Mouse (Mus musculus) mesoderm, embryonic 11.5 days (tissue): ENCODE data around the gene Col7a1.

Experiments used
- DNase-seq: peaks from one replicate; pipeline ENCODE4 v3.0.0-alpha.2; 2012; ENCODE audit warnings: low read depth, low spot score

Gene Col7a1

DNA sequence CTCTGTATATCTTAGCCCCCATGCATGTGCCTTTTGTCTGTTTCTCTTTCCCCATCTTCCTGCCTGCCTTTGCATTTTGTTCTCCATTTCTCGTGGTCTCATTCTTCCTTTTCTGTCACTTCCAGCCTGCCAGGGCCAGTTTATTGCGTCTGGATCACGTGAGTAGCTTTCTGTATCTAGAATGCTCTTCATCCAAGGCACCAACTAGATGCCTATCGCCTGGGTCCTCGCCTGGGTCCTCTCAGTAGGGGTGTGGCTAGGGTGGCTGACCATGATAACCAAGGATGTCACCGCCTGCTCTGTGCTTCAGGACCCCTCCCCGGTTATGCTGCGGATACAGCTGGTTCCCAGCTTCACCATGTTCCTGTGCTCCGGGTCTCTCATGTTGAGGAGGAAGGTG lies 29.8 kb downstream of the Col7a1 start:
- DNase-seq, result no peak

DNA sequence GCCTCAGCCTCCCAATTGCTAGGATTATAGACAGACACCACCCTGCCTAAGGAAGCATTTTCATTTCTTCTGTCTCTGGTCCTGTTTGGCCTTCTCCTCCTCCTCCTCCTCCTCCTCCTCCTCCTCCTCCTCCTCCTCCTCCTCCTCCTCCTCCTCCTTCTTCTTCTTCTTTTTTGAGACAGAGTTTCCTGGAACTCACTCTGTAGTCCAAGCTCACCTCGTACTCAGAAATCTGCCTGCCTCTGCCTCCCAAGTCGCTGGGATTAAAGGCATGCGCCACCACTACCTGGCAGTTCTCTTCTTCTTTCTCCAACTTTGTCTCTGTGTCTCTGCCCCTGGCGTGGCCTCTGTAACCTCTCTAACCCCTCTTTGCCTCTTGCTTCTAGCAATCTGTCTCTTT lies 32.3 kb downstream of the Col7a1 start, which contains the start of gene Ucn2:
Gene Ucn2 (plus strand): TSS at position 301 of the 400 bp plus-strand sequence.
- DNase-seq, result no peak

DNA sequence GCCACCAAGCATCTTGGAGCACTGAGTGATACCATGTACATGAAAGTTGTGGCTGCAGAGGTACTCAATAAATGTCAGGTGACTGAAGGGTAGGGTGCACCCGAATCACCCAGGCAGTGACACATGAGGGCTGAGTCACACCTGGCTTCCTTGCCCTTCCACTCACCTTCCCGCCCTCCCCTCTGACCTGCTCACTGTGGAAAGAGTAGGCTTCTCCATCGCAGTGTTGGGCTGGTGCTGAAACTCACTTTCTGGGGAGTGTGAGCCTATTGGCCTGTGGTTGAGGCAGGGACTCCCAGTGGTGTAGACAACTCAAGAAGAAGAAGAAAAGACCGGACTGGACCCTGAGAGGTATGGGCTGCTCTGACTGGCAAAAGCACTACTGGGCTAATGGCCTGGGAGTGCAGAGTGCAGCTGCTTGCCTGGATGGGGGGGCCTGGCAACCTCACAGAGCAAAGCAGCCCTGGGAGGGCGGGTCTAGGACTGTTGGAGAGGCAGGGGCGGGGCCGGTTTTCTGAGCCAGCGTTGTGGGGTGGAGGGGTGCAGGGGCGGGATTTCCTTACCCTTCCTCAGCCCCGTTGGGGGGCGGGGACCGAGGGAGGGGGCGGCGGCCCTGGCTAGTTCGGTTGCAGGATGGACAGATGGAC lies 34.4 kb downstream of the Col7a1 start:
- DNase-seq, result no peak

DNA sequence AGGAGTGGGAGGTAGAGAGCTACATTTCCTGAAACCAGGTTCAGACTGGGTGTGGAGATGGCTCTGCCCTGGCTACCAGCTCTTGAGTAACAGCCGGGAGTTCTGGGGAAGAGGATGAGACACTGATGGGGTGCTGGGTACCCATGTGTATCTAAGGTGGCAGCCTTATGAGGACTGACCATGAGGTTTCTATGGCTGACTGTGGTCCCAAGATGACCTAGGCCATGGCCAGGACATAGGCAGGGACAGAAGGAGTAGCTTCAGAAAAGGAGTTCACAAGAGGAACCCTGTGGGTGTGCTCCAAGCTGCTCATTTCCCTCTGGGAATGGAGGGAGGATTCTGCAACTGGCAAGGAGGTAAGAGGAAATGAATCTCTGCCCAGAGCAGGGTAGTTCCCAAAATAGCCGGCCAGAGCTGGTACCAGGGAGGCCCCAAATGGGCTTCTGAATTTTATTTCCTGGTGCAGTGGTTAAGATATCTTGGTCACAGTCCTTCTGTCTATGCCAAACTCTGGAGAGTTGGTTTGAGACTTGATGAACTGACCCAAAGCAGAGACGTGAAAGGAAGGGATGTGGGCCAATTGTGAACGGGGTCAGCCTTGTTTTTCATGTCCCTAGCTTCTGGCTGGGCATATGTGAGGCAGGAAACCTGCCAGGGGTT lies 36.5 kb downstream of the Col7a1 start:
- no peak for DNase-seq

DNA sequence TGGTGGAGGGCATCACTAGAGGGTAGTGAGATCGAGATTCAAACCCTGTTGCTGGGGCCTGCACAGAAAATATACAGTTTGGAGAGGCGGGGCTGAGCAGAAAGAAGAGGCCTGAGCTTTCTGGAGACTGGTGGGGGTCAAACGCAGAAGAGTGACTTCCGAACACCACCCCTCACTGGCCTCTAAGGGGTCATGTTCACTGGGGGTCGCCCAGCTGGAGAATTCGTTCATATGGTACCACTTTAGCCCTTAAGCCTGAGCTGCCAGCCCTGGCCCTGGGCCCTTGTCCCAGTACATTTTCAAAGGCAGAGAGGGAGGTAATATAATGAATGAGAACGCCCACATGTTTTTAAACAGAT lies 37.1 kb downstream of the Col7a1 start:
- DNase-seq, result no peak

DNA sequence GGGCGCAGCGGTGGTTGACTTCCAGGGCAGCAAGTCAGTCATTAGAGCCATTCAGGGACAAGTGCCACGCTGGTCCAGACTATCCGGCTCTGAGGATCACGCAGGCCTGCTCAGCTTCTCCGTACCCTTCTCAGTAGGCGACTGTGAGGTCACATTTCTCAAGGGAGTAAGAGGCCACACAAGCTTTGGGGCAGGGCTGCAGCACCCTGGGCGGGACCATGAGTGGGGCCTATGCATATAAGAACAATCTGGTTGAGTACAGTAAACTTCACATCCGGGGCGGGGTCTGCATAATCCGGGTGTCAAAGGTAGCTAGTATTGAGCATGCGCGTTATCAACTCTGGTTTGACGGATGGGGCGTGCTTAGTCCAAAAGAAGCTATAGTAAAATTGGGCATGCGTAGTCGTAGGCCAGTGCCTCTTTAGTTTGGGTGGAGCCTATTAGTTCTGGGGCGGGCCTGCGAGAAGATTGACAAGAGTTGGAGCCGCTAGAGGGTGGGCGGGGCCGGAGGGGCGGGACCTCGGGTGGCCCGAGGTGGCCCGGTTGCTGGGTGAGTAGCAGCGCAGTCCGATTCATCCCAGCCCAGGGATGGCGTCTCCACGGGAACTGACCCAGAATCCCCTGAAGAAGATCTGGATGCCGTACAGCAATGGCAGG lies 38.2 kb downstream of the Col7a1 start, which contains the start of gene Pfkfb4:
Gene Pfkfb4 (plus strand): TSS at position 351 of the 657 bp plus-strand sequence.
- peak; percentile 98 for DNase-seq

DNA sequence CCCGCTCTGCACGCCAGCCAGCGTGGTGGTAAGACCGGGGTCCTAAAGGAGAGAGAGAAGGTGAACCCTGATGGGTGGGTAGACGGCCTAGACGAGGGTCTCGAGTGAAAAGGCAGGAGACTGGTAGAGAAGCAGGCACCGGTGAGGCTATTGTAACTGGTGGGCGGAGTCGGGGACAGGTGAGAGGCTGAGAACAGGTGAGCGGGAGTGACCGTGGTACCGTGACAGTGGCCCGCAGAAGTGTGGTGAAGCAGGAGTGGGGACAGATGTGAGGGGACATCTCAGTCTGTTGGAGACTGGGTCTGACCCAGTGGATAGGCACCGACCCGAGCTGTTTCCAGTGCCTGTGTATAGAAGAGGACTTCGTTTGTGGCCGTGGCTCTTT lies 38.7 kb downstream of the Col7a1 start:
- DNase-seq, result no peak

DNA sequence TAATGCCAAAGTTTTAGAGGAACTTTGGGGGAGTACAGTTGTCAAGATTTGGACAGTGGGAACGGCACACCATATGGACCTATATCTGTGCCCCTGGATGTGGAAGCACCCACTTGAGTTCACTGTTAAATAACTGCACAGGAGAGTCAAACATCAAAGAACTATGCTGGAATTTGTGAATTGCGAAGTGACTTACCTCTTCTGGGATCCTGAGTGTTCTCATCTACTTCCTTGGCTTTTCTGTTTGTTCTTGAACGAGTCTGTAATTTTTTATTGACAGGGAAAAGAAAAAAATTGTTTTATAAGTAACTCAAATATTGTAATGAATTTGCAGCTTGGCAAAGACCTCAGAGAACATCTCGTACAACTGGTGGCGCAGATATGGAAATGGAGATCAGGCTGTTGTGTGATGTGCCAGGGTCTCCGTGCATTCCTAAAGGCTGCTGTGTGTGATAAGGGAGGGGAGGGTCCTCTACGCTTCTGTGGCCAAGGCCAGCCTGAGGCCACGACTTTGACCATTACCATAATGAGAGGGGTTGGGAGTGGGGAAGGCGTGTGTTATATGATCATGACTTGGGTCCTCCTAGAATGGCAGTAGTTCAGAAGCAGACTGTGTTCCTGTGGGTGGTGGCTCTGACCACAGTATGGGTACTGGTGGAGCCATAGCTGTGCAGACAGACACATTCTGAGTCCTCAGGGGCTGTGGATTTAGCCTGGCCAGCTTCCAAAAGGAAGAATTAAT lies 39.4 kb downstream of the Col7a1 start:
- no peak for DNase-seq

DNA sequence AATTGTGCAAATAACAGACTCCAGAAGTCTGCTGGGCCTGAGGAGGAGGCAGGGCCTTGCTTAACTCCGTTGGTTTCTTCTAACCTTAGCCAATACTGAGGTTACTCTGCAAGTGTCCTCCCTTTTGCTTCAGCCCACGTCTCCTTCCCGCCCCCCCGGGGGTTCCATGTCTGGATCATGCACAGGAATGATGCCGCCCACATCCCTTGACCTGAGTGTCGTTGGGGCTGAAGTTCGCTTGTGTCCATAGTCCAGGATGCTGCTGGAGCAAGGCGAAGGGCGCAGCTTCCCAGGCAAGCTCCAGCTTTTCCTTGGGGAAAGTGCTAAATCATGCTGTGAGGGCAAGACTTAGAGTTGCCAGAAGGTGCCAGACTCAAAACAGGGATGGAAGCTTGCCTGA lies 43.0 kb downstream of the Col7a1 start:
- no peak for DNase-seq

DNA sequence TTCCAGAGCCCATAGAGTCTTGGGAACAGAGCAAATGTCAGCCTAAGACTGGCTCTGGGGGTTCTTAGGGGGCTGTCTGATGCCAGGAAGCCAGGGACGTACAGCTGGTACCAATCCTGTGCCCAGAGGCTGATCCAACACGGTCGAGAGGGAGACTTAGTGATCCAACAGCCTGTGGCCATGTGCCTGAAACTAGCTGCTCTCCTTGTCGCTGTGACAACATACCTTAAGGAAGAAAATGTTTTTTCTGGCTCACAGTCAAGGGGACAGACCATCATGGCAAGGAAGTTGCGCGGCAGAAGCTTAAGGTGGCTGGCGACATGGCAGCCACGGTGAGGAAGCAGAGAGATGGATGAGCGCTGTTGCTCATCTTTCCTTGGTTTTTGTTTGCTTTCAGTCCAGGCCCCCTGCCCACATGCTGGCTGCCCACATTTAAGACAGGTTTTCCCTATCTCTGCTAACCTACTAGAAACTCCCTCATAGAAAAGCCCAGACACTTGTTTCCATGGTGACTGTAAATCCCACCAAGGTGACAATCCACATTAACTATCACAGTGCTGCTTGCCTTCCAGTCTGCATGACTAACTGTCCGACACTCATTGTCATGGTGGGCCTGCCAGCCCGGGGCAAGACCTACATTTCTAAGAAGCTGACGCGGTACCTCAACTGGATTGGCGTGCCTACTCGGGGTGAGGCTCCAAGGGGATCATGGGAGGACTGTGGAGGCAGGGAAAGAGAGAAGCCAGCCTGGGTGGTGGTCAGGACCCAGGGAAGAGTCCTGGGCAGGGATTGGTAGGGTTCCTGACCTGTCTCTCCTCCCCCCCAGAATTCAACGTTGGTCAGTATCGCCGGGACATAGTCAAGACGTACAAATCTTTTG lies 45.1 kb downstream of the Col7a1 start:
- DNase-seq, result no peak

DNA sequence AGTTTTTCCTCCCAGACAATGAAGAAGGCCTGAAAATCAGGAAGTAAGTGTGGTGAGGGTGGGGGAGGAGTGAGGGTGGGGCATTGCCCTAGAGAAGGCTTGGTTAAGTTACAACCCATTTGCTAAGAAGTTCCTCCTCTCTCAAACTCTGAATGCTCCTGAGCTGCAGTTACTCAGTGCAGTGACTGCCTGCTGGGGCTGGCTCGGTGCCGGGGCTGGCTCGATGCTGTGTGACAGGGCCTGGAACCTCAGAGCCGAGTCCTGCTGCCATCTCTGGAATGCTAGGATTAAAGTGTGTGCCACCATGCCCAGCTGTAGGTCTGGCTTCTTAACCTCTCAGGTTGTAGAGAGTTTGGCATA lies 45.8 kb downstream of the Col7a1 start:
- no peak for DNase-seq

DNA sequence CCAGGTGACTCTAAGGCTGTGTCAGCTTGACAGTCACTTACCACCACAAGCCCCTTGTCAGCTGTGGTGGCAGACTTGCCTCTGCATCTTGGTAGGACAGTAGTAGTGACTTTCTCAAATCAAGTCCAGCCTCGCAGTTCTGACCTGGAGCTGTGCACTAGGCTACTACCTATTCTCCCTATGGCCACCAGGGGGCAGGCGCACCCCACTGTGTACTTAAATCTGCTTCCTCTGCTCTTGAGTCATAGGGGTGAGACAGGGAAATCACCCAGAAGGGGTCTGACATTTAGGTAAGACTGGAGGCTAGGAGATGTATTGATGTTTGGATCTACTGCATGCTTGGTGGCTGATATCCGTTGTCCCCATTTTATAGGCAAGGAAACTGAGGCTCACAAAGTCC lies 47.3 kb downstream of the Col7a1 start:
- peak; percentile 83 for DNase-seq

DNA sequence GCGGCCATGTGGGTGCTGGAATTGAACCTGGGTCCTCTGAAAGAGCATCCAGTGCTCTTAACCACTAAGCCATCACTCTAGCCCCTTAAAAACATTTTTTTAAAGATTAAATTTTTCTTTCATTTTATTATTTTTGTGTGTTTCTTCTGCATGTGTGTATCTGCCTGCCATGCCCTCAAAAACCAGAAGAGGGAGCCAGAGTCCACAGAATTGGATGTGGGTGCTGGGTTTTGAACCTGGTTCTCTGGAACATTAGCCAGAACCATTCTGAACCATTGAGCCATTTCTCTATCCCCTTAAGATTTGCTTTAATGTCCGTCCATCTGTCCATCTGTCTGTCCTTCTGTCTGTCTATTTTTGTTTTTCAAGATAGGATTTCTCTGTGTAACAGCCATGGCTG lies 49.8 kb downstream of the Col7a1 start:
- peak; percentile 48 for DNase-seq

DNA sequence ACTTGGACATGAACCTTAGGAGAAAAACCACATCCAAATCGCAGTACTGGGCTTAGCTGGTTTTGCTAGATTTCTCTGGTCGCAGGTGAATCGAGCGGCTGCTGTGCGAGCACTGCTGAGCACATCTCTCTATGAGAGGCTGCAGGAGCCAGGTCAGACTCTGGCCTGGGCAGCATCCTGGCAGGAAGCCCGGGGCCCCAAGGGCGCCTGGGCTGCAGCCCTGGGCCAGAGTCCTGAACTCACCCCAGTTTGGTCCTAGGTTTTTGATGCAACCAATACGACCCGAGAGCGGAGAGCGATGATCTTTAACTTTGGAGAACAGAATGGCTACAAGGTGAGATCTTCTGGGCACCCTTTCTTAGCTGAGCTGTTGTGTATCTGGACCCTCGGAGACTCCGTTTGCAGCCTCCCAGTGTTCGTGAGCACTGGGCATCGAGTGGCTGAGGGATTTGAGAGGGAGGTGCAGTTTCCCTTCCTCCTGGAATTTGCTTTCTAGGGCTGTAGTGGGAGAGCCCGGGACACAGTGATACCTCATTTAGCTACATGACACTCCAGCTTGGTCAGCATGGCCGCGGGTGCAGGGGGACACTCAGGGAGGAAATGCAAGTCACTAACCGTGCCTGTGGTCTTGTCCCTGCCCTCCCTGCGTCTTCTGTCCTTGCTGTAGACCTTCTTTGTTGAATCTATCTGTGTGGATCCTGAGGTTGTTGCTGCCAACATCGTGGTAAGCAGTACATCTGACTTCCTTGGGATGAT lies 53.8 kb downstream of the Col7a1 start:
- no peak for DNase-seq

DNA sequence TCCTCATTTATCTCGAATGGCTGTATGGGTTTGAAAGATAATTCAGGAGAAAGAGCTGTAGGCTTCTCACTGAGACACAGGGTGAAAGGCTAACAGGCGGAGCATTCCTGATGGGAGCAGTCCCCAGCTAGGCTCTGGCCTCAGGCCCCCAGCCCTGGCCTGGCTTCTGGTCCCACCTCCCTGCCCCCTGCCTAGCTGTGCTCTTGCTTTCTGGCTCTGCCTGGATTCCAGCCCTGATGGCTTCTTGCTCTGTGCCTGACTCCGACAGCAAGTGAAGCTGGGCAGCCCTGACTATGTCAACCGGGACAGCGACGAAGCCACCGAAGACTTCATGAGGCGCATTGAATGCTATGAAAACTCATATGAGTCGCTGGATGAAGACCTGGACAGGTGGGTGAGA lies 54.7 kb downstream of the Col7a1 start:
- DNase-seq, result no peak

DNA sequence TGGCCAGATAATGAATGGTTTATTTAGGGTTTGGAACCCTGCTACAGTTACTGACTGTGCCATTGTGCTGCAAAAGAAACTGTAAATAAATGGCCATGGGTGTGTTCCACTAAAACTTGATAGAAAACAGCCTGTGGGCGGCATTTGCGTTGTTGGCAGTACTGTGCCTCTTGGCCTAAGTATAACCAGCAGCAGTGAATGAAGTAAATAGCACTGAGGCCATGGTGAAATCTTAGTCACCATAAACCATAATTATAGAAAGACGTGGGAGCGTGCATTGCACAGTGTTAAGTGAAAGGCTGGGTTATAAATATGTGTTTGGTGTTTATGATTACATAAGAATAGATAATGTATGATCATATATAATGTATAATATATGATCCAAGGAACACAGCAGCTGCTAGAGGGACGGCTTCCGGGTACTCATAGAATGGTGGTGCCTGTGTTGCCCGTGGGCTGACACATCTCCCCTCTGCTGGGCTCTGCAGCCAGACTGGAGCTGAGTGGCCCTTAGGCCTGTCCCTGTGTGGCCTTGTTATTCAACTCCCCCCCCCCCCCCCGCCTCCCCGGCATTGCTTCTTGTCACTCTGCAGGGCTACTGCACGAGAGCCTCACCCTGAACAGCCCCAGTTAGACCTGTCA lies 55.7 kb downstream of the Col7a1 start:
- no peak for DNase-seq

DNA sequence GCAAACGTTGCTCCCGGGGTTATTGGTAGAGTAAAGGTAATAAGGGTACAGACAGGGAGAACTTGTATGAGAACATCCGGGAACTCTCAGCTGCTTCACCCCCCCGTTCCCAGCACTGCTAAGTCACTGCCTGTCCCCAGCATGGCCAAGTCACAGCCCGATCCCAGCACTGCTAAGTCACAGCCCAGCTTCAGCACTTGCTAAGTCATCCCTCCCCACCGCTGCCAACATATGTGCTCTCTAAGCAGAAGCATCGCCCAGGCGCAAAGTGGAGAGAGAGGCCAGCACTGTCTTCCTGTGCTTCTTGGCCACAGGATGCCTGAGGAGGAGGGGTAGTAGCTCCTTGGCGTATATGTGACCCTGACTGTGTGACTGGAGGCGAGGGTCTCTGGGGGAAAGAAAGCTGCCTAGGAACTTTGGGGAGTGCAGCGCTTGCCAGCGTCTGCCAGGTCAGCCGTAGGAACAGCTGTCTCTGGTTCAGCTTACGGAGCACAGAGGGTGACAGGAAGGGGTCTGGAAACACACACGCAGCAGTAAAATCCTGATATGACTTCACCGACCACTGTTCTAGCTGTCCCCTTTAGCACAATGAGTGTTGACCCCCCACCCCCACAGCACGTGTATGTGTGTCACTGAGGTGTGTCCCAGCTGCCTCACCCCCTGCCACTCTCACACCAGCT lies 56.4 kb downstream of the Col7a1 start:
- peak; percentile 17 for DNase-seq

DNA sequence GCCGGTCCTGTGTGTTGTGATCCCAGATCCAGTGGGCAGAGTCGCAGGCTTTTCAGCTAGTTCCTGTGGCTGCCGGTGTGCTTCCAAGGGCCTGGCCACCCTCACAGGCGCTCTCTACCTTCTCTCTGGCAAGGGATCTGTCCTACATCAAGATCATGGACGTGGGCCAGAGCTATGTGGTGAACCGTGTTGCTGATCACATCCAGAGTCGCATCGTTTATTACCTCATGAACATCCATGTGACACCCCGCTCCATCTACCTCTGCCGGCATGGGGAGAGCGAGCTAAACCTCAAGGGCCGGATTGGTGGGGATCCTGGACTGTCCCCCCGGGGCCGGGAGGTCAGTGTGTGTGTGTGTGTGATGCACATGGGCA lies 56.9 kb downstream of the Col7a1 start:
- no peak for DNase-seq

DNA sequence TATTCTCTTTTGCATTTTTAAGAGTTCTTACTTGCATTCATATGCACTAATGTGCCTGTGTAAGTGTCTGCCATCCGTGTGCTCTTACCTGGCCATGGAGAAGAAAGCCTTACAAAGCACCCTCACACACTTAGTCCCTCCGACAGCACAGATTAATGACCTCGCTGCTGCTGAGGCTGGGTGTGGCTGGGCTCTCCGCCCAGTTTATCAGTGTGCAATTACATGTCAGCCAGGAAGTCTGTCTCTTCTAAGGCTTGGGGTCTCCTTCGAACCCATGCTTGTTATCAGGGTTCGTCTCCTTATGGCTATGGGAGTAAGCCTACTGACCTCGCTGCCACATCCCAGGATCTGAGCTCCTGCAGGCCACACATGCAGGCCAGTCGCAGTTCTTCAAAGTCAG lies 62.0 kb downstream of the Col7a1 start:
- DNase-seq, result no peak
